12 mouse cellular contexts compared by ENCODE assay signal in the genomic region with DNA sequence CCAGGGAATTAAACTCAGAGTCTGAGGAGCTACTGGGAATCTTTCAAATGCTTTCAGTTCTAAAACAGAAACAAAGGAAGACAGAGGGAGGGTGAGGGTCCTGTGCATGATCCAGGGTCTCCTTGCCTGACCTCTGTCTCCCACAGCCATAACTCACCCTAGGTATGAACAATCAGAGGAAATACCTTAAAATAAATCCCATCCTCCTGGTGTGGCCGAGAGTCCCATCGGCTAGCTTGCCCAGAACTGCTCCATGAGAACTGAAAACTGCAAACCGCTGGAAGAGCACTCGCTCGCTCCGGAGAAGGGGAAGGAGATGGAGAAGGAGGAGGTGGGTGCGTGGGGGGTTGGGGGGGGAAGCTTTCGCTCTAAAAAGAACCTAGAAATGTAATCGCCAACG. TPM values are rescaled to one million over a fixed set of nuclear protein-coding genes. Genes with fewer than 3 reads are reported as not detected.
DNase-seq lines count a peak whose midpoint lies in the region; ATAC-seq and TF ChIP-seq lines count a peak whose summit lies in the region.
"Had no signal": no experiment of that assay in that cellular context is flagged by ENCODE, and none has a peak within 500 bp of the region (broad histone marks: within the 10 kb centered on the region; RNA-seq: fewer than 3 reads in every experiment).

No protein-coding gene starts in this region.

- intact Hi-C loops in gastrocnemius, adult 2 months (cut with DNase I) = no loop called here

- H3K9me3 ChIP-seq in hindbrain, postnatal 0 days (ENCODE audit: low read length) = no peaks in the 10 kb centered on the region
- H3K9me3 ChIP-seq in liver, embryonic 15.5 days (replicated peaks) = no peaks in the 10 kb centered on the region
- H3K9me3 ChIP-seq: forebrain, embryonic 10.5 days; limb, embryonic 15.5 days had no signal

- ATAC-seq in hindbrain, postnatal 0 days = no peak
- ATAC-seq in liver, embryonic 15.5 days (ENCODE audit: insufficient read depth) = no peak
- ATAC-seq: inflammation-experienced regulatory T-cells, adult 6 months had no signal

- DNase-seq in gastrocnemius, adult 2 months = no peak
- no peak for DNase-seq in gastrocnemius, postnatal 4 days (ENCODE audit: low spot score in 2 of 2)
- no peak for DNase-seq in hindbrain, postnatal 0 days (ENCODE audit: low spot score)
- DNase-seq in B cell, adult 2 months = no peak
- DNase-seq in right cerebral cortex, postnatal 10 days (ENCODE audit: low spot score in 2 of 2) = no peak
- DNase-seq in frontal cortex, postnatal 14 days (ENCODE audit: low spot score in 2 of 2) = no peak

- peak overlapping the region; percentile 48 for H3K4me3 ChIP-seq in gastrocnemius, adult 2 months
- H3K4me3 ChIP-seq in brown adipose tissue, adult 24 weeks (ENCODE audit: insufficient read depth, low read depth, low read length) = peak overlapping the region; percentile 46
- H3K4me3 ChIP-seq in hindbrain, postnatal 0 days (ENCODE audit: low read length) = peak overlapping the region; percentile 41
- 0 out of 2 replicates have a peak overlapping the region, but pooled peaks have one; percentile 4 for H3K4me3 ChIP-seq in liver, embryonic 15.5 days (replicated peaks)
- H3K4me3 ChIP-seq: forebrain, embryonic 10.5 days; limb, embryonic 15.5 days; myocyte had no signal

- no peaks in the 10 kb centered on the region for H3K36me3 ChIP-seq in hindbrain, postnatal 0 days (ENCODE audit: insufficient read depth, low read length)
- H3K36me3 ChIP-seq in liver, embryonic 15.5 days (replicated peaks) = no peaks in the 10 kb centered on the region
- H3K36me3 ChIP-seq: forebrain, embryonic 10.5 days; limb, embryonic 15.5 days had no signal

- H3K27ac ChIP-seq in gastrocnemius, adult 2 months = peak overlapping the region; percentile 56; the same call in 1 of the 2 replicates
- H3K27ac ChIP-seq in brown adipose tissue, adult 24 weeks (replicated peaks; ENCODE audit: low read depth, low read length) = peak overlapping the region; percentile 89
- peak overlapping the region; percentile 92 for H3K27ac ChIP-seq in hindbrain, postnatal 0 days
- no peak overlapping the region for H3K27ac ChIP-seq in liver, embryonic 15.5 days (replicated peaks)
- H3K27ac ChIP-seq: forebrain, embryonic 10.5 days; limb, embryonic 15.5 days had no signal

- peaks cover 28% of the 10 kb centered on the region for H3K4me1 ChIP-seq in brown adipose tissue, adult 24 weeks (ENCODE audit: control insufficient read depth, insufficient read depth, insufficient read length, low read length)
- 0 out of 2 replicates have a peak, but pooled peaks cover 3% of the 10 kb centered on the region for H3K4me1 ChIP-seq in hindbrain, postnatal 0 days (ENCODE audit: insufficient read depth, low read length)
- peaks cover 9% of the 10 kb centered on the region; the same call in 1 of the 2 replicates for H3K4me1 ChIP-seq in liver, embryonic 15.5 days (replicated peaks)

- TF ChIP-seq CTCF in gastrocnemius, adult 2 months (IDR thresholded peaks at IDR 0.05) = no peak
- no peak for TF ChIP-seq CTCF in hindbrain, postnatal 0 days (IDR thresholded peaks at IDR 0.05; ENCODE audit: low read depth)

- H3K9ac ChIP-seq in hindbrain, postnatal 0 days (replicated peaks; ENCODE audit: low read length) = peak overlapping the region; percentile 60
- H3K9ac ChIP-seq in liver, embryonic 15.5 days = no peak overlapping the region
- H3K9ac ChIP-seq: limb, embryonic 15.5 days had no signal

- H3K4me2 ChIP-seq in hindbrain, postnatal 0 days (ENCODE audit: low read depth, low read length) = peak overlapping the region; percentile 58
- H3K4me2 ChIP-seq in liver, embryonic 15.5 days = peak overlapping the region; percentile 4
- H3K4me2 ChIP-seq: limb, embryonic 15.5 days had no signal

- peaks cover 78% of the 10 kb centered on the region for H3K27me3 ChIP-seq in hindbrain, postnatal 0 days (ENCODE audit: insufficient read depth, low read length)
- peaks cover 93% of the 10 kb centered on the region for H3K27me3 ChIP-seq in liver, embryonic 15.5 days

- 1% methylated on average over 10 of the region's 10 CpGs for WGBS in hindbrain, postnatal 0 days
- WGBS in liver, embryonic 15.5 days (ENCODE audit: insufficient replicate concordance) = 25% methylated on average over 10 of the region's 10 CpGs

RNA-seq across cellular contexts. Expression of a gene that starts 2.4 kb away (rescaled TPM):
- total RNA-seq in gastrocnemius, adult 2 months (2021) = under 1 TPM in 1 of 2 experiments, not detected in 1; 0.10 TPM
- total RNA-seq in gastrocnemius, postnatal 4 days (2021) = under 1 TPM; 0.34 to 0.54 TPM
- polyA plus RNA-seq in brown adipose tissue, adult 24 weeks (2012; ENCODE audit: insufficient read depth, insufficient read length, missing spikeins) = not detected in 2 replicates
- 1.1 and 1.2 TPM in 2 replicates for total RNA-seq in hindbrain, postnatal 0 days (2014; rRNA removed)
- polyA plus RNA-seq in hindbrain, postnatal 0 days (2015; fragmentation: Nextera tagmentation; extraction: Ambion mirVana) = 1.3 and 1.5 TPM in 2 replicates
- 0.05 TPM in 2 replicates for polyA plus RNA-seq in liver, embryonic 15.5 days (2015; fragmentation: Nextera tagmentation; extraction: Ambion mirVana)
- polyA plus RNA-seq: forebrain, embryonic 10.5 days; inflammation-experienced regulatory T-cells, adult 6 months had no signal

RNA-seq across cellular contexts. Expression of a gene that starts 11.9 kb away (rescaled TPM):
- total RNA-seq in gastrocnemius, adult 2 months (2021) = 1 to 10 TPM; 2.7 to 3.3 TPM
- 10 to 100 TPM in 1 of 2 experiments, 1 to 10 TPM in 1; 9.2 to 11.8 TPM for total RNA-seq in gastrocnemius, postnatal 4 days (2021)
- 14.0 and 26.4 TPM in 2 replicates for polyA plus RNA-seq in brown adipose tissue, adult 24 weeks (2012; ENCODE audit: insufficient read depth, insufficient read length, missing spikeins)
- 4.8 and 7.3 TPM in 2 replicates for total RNA-seq in hindbrain, postnatal 0 days (2014; rRNA removed)
- polyA plus RNA-seq in hindbrain, postnatal 0 days (2015; fragmentation: Nextera tagmentation; extraction: Ambion mirVana) = 10.5 and 12.0 TPM in 2 replicates
- 0.07 and 0.21 TPM in 2 replicates for polyA plus RNA-seq in liver, embryonic 15.5 days (2015; fragmentation: Nextera tagmentation; extraction: Ambion mirVana)
- polyA plus RNA-seq: forebrain, embryonic 10.5 days; inflammation-experienced regulatory T-cells, adult 6 months had no signal

RNA-seq across cellular contexts. Expression of a gene that starts 15.1 kb away (rescaled TPM):
- total RNA-seq in gastrocnemius, adult 2 months (2021) = under 1 TPM; 0.47 to 0.56 TPM
- total RNA-seq in gastrocnemius, postnatal 4 days (2021) = 1 to 10 TPM; 1.1 to 1.5 TPM
- polyA plus RNA-seq in brown adipose tissue, adult 24 weeks (2012; ENCODE audit: insufficient read depth, insufficient read length, missing spikeins) = 2.9 TPM in 1 of 2 replicates, not detected in the other
- 20.3 and 24.3 TPM in 2 replicates for total RNA-seq in hindbrain, postnatal 0 days (2014; rRNA removed)
- polyA plus RNA-seq in hindbrain, postnatal 0 days (2015; fragmentation: Nextera tagmentation; extraction: Ambion mirVana) = 16.3 and 16.5 TPM in 2 replicates
- polyA plus RNA-seq in liver, embryonic 15.5 days (2015; fragmentation: Nextera tagmentation; extraction: Ambion mirVana) = 0.29 and 0.37 TPM in 2 replicates
- polyA plus RNA-seq: forebrain, embryonic 10.5 days; inflammation-experienced regulatory T-cells, adult 6 months had no signal

RNA-seq across cellular contexts. Expression of a gene that starts 21.6 kb away (rescaled TPM):
- under 1 TPM; 0.13 to 0.22 TPM for total RNA-seq in gastrocnemius, adult 2 months (2021)
- total RNA-seq in gastrocnemius, postnatal 4 days (2021) = under 1 TPM; 0.34 to 0.54 TPM
- polyA plus RNA-seq in brown adipose tissue, adult 24 weeks (2012; ENCODE audit: insufficient read depth, insufficient read length, missing spikeins) = 0.50 and 0.99 TPM in 2 replicates
- total RNA-seq in hindbrain, postnatal 0 days (2014; rRNA removed) = 1.1 and 3.7 TPM in 2 replicates
- 1.1 and 1.2 TPM in 2 replicates for polyA plus RNA-seq in hindbrain, postnatal 0 days (2015; fragmentation: Nextera tagmentation; extraction: Ambion mirVana)
- polyA plus RNA-seq in liver, embryonic 15.5 days (2015; fragmentation: Nextera tagmentation; extraction: Ambion mirVana) = 0.31 and 0.58 TPM in 2 replicates
- polyA plus RNA-seq: forebrain, embryonic 10.5 days; inflammation-experienced regulatory T-cells, adult 6 months had no signal

RNA-seq across cellular contexts. Expression of a gene that starts 24.7 kb away (rescaled TPM):
- total RNA-seq in gastrocnemius, adult 2 months (2021) = 1 to 10 TPM; 2.2 to 2.9 TPM
- total RNA-seq in gastrocnemius, postnatal 4 days (2021) = 1 to 10 TPM; 4.4 to 5.1 TPM
- polyA plus RNA-seq in brown adipose tissue, adult 24 weeks (2012; ENCODE audit: insufficient read depth, insufficient read length, missing spikeins) = 35.9 and 39.4 TPM in 2 replicates
- 99.2 and 108 TPM in 2 replicates for total RNA-seq in hindbrain, postnatal 0 days (2014; rRNA removed)
- polyA plus RNA-seq in hindbrain, postnatal 0 days (2015; fragmentation: Nextera tagmentation; extraction: Ambion mirVana) = 81.7 and 89.4 TPM in 2 replicates
- polyA plus RNA-seq in liver, embryonic 15.5 days (2015; fragmentation: Nextera tagmentation; extraction: Ambion mirVana) = 0.41 and 0.74 TPM in 2 replicates
- polyA plus RNA-seq: forebrain, embryonic 10.5 days; inflammation-experienced regulatory T-cells, adult 6 months had no signal
